Mouse (Mus musculus): ENCODE results near the gene Hoxb6. TPM values are rescaled to one million over a fixed set of nuclear protein-coding genes. Genes with fewer than 3 reads are reported as not detected.

The Hoxb6 gene
- polyA plus RNA-seq, 1 experiment from 2014 or later: 0.73 TPM

- no peaks in the 10 kb centered on the region for H3K36me3 ChIP-seq (replicated peaks; ENCODE audit: control insufficient read depth, insufficient read depth, low read depth, low read length)
- H3K4me2 ChIP-seq (ENCODE audit: low read depth, low read length): no peak within 1 kb of the TSS
- ATAC-seq (replicated peaks; ENCODE audit: insufficient number of reproducible peaks, low FRiP score, low TSS enrichment, low read depth) (no peak), DNase-seq (ENCODE audit: low spot score) (no peak)
- no peaks in the 10 kb centered on the region for H3K4me1 ChIP-seq (ENCODE audit: control insufficient read depth, insufficient read depth, low read length)
- no peak within 1 kb of the TSS; the same call in 1 of the 2 replicates for H3K27ac ChIP-seq (replicated peaks; ENCODE audit: low read depth, low read length)
- 8% methylated on average over 2 of the region's 2 CpGs for WGBS
- H3K9me3 ChIP-seq (replicated peaks; ENCODE audit: control insufficient read depth, low read length): no peaks in the 10 kb centered on the region
- peaks cover 84% of the 10 kb centered on the region for H3K27me3 ChIP-seq (ENCODE audit: control insufficient read depth, insufficient read depth, low read length)
- H3K9ac ChIP-seq (replicated peaks; ENCODE audit: low read length): no peak within 1 kb of the TSS
- no peak within 1 kb of the TSS for H3K4me3 ChIP-seq (ENCODE audit: low read depth, low read length)
Observed at GRCm38 (mm10) chr11:96350341-96350624, 58.0 kb downstream of the Hoxb6 start, which contains the start of gene Hoxb2. Gene Hoxb2, plus strand, starts transcription at chr11:96350525.

- Histone ChIP-seq H3K27ac (replicated peaks; ENCODE audit: low read depth, low read length) (no peak overlapping the region; the same call in 1 of the 2 replicates), H3K4me2 (ENCODE audit: low read depth, low read length) (no peak overlapping the region), H3K4me3 (ENCODE audit: low read depth, low read length) (no peak overlapping the region), H3K27me3 (ENCODE audit: control insufficient read depth, insufficient read depth, low read length) (peaks cover 79% of the 10 kb centered on the region), H3K9ac (replicated peaks; ENCODE audit: low read length) (no peak overlapping the region), H3K36me3 (replicated peaks; ENCODE audit: control insufficient read depth, insufficient read depth, low read depth, low read length) (no peaks in the 10 kb centered on the region), H3K9me3 (replicated peaks; ENCODE audit: control insufficient read depth, low read length) (no peaks in the 10 kb centered on the region), H3K4me1 (ENCODE audit: control insufficient read depth, insufficient read depth, low read length) (no peaks in the 10 kb centered on the region)
- ATAC-seq (replicated peaks; ENCODE audit: insufficient number of reproducible peaks, low FRiP score, low TSS enrichment, low read depth) (no peak), DNase-seq (ENCODE audit: low spot score) (no peak)
- WGBS: 8% methylated on average over 2 of the region's 2 CpGs
Observed at GRCm38 (mm10) chr11:96350791-96351190, 58.5 kb downstream of the Hoxb6 start.

MicroRNAs encoded within 50 kb of the gene (microRNA counts, 519-probe panel; counts per million panel counts)
- 3,714 counts per million, percentile 55 among the panel's probes with 10 or more counts for microRNA mmu-miR-10a
- microRNA mmu-miR-196a: 1,298 counts per million, percentile 4 among the panel's probes with 10 or more counts

Small RNAs within 50 kb of the gene (microRNA-seq; reads per million reads assigned to microRNA genes)
- gene Mir10a (ENCODE audit: borderline number of aligned reads) (1,861 reads per million, percentile 77 among the genes with 10 or more reads in this experiment), gene Mir196a-1 (ENCODE audit: borderline number of aligned reads) (not detected)

Other genes starting within 250 kb of the Hoxb6 start
- gene Ube2z, start 227.1 kb upstream of the Hoxb6 start, polyA plus RNA-seq (2014; fragmentation: Nextera tagmentation; extraction: Ambion mirVana): 28.2 and 28.3 TPM in 2 replicates
- gene Atp5g1, start 216.8 kb upstream of the Hoxb6 start, polyA plus RNA-seq (2014; fragmentation: Nextera tagmentation; extraction: Ambion mirVana): 478 and 527 TPM in 2 replicates
- gene Calcoco2, start 180.5 kb upstream of the Hoxb6 start, polyA plus RNA-seq (2014; fragmentation: Nextera tagmentation; extraction: Ambion mirVana): not detected in 2 replicates
- gene Ttll6, start 158.7 kb upstream of the Hoxb6 start, polyA plus RNA-seq (2014; fragmentation: Nextera tagmentation; extraction: Ambion mirVana): not detected in 2 replicates
- not detected in 2 replicates for gene Hoxb13, start 98.2 kb upstream of the Hoxb6 start, polyA plus RNA-seq (2014; fragmentation: Nextera tagmentation; extraction: Ambion mirVana)
- gene Hoxb9, start 21.0 kb upstream of the Hoxb6 start, polyA plus RNA-seq (2014; fragmentation: Nextera tagmentation; extraction: Ambion mirVana): 0.38 and 0.63 TPM in 2 replicates
- gene Hoxb8, start 10.6 kb upstream of the Hoxb6 start, polyA plus RNA-seq (2014; fragmentation: Nextera tagmentation; extraction: Ambion mirVana): 0.40 and 0.63 TPM in 2 replicates
- gene Hoxb7, start 5.9 kb upstream of the Hoxb6 start, polyA plus RNA-seq (2014; fragmentation: Nextera tagmentation; extraction: Ambion mirVana): 0.15 and 0.54 TPM in 2 replicates
- gene Hoxb5, start 10.9 kb downstream of the Hoxb6 start, polyA plus RNA-seq (2014; fragmentation: Nextera tagmentation; extraction: Ambion mirVana): 0.67 and 2.0 TPM in 2 replicates
- gene Hoxb4, start 25.8 kb downstream of the Hoxb6 start, polyA plus RNA-seq (2014; fragmentation: Nextera tagmentation; extraction: Ambion mirVana): 0.18 and 0.24 TPM in 2 replicates
- gene Hoxb3, start 30.9 kb downstream of the Hoxb6 start, polyA plus RNA-seq (2014; fragmentation: Nextera tagmentation; extraction: Ambion mirVana): 0.65 and 0.79 TPM in 2 replicates
- 6.3 and 8.4 TPM in 2 replicates for gene Hoxb2, start 58.0 kb downstream of the Hoxb6 start, polyA plus RNA-seq (2014; fragmentation: Nextera tagmentation; extraction: Ambion mirVana)
- 0.26 and 0.97 TPM in 2 replicates for gene Hoxb1, start 73.3 kb downstream of the Hoxb6 start, polyA plus RNA-seq (2014; fragmentation: Nextera tagmentation; extraction: Ambion mirVana)
- gene Skap1, start 172.1 kb downstream of the Hoxb6 start, polyA plus RNA-seq (2014; fragmentation: Nextera tagmentation; extraction: Ambion mirVana): 0.25 and 0.43 TPM in 2 replicates

Data from embryonic facial prominence, embryonic 11.5 days (tissue).